Mouse (Mus musculus): ENCODE measurements around the gene March6.

The March6 gene

DNA sequence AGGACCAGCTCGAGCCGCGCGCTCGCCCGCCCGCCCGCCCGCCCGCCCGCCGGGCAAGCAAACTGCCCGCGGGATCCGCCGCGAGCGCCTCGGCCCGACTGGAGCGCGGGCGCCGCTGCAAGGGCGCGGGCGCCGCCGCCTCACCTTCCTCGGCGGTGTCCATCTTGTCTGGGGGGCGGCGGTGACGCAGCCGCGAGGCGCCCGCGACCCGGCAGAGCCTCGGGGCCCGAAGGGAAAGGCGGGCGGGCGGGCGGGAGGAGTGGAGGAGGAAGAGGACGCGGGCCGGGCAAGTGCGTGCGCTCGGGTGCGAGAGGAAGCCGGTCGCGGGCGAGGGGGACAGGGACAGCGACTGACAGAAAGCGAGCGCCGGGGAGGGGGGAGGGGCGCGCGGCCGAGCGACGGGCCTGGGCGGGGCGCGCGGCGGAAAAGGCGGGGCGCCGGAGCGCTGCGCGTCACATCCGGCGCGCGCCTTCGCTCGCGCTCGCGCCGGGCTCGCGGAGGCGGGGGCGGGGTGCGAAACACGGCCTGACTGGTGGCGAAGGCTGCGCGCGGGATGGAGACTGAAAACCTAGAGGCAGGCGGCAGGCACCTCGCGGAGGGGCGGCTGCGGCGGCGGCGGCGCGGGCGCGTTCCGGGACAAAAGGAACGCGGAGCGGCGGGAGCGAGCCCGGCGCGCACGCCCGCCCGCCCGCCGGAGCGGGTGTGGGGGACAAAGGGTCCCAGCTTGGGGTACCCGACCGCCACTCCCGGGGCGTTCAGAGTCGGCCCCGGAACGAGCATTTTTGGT is at the start of gene March6:
Gene March6, minus strand, starts transcription at position 395 of the 787 bp plus-strand sequence.
- DNase-seq (ENCODE audit: low spot score) = peak; percentile 93

DNA sequence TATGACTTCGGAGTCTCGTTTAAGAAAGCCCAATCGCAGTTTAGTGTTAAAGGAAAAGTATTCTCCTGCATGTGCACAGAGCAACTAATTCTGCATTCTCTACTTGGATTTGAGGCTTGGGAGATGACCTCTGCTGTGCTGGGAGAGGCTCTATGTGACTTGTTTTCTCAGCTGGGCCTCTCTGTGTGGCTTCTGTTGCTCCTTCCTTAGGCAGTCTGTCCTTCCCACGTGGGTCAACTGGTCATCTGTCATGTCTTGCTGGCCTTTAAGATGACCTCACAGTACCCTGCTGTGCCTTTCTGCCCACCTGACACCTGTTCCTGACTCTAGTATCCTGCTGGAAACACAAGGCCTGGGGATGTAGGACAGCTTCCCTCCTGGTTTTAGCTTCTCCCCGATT is 45.2 kb upstream of the March6 start:
- no peak for DNase-seq (ENCODE audit: low spot score)

DNA sequence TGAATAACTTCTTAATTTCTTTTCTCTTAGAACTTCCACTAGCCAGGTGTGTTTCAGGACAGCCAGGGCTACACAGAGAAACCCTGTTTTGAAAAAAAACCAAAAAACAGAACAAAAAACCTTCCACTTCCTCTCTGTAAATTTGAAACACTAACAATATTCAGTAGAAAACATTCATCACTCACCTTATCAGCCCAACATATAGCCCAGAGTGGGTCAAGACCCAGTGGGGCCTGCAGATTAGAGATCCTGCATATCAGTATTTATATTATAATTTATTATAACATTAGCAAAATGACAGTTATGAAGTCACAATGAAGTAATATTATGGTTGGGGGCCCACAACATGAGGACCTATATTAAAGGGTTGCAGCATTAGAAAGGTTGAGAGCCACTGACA is 42.8 kb upstream of the March6 start:
- no peak for DNase-seq (ENCODE audit: low spot score)

DNA sequence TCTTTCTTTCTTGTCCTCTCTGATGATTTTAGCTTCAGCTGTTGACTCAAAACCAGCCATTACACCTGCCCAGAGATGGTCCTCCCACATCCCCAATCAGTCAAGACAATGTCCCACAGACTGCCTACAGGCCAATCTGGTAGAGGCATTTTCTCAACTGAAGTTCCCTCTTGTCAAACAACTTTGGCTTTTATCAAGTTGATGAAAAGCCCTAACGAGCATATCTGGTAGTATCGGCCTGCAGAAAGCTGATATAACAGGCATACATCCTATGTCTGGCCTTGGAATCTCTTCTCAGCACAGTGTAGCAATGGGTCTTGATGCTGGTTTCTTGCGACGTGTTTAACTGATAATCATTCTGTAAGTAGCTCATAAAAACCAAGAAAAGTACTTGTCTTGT is 42.4 kb upstream of the March6 start:
- DNase-seq (ENCODE audit: low spot score) = no peak

DNA sequence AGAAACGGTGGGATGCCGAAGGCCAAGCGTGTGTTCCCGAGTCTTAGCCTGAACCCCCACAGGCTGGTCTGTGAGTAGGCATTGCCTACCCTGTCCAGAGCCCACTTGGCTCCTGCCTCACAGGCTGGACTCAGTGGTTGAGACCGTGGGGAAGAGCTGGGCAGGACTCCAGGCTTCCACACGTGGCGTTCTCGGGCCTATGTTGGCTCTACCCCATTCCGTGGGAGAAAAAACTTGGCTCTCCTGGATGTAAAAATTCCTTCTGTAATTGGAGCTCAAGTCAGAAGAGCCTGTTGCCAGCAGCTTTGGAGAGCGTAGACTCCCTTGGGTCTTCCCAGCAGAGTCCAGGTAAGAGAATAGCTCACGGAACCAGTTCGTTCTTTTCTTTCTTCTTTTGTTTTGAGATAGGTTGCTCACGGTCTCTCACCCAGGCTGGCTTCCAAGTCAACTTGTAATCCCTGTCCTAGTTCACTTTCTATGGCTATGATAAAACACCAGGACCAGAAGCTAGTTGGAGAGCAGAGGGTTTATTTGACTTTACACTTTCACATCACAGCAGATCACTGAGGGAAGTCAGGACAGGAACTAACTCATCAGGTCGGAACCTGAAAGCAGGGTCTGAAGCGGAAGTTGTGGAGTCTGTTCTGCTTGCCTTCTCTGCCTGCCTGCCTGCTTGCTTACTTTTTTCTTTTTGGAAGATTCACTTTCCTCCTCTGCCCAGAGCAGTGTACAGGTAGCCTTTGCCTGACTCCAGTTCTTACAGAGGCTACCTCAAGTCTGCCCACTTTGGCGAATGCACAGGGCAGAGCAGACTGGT is 41.3 kb upstream of the March6 start:
- DNase-seq (ENCODE audit: low spot score) = no peak

DNA sequence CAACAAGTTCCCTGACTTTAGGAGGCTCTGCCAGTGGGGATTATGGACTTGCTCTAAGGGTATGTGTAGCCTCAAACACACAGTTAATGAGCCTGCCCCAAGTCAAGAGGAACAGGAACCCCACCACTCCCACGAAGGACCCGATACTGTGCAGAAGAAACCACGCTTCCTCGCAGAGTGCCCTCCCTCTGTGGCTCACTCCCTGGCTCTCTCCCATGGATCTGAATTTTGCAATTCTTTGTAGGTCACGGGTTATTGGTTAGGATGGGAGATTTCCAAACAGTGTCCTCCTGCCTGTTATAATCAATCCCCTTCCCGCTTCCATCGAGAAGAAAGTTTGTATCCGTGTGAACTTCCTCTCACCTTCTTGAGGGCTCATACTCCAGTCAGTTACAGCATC is 40.1 kb upstream of the March6 start:
- no peak for DNase-seq (ENCODE audit: low spot score)

DNA sequence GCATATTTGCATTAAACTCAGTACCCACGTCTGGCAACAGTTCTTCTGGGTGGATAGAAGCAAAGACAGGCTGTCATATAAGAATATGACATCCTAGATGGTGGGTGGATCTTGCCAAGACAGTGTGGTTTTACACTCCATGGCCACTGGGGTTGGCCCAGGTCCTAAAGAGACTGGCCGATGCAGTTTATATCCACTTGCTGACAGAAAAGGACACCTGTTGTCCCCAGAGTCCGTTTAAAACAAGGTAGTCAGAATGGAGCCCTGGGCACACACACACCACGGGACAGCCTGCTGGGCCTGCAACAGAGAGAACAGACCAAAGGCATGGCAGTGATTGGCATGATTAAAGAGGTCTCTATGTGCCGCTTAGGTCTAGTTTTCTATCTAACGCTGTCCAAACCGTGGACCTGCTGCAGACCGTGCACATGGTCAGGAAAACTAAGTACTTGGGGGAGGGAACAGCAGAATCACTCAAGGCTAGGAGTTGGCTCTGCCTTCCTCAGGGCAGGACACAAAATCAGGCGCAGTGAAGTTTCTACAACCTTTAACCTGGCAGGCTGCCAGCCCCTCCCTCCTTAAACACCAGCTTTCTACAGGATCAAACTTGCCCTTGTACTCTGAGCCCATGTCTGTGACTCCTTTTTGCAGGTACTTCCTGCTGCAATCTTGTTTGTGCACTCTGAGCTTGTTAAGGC is 38.6 kb upstream of the March6 start:
- no peak for DNase-seq (ENCODE audit: low spot score)

DNA sequence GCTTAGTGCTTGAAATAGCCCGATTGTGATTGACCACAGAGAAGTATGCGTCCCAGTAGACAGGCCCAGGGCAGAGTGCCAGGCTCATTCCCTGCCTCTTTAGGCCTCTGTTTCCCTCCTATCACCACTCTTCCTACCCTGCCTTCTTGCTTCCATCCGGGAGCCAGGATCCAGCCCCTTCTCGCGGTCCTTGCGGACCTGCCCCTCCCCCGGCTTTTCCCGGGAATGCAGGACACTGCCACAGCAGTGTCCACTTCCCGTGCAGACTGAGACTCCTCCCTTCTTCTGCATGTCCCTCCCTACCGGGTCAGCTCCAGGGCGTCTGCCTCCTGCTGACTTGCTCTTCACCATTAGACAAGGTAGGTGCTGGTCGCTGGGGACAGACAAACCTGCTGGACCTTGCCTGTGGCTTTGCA is 37.7 kb upstream of the March6 start:
- DNase-seq (ENCODE audit: low spot score) = no peak

DNA sequence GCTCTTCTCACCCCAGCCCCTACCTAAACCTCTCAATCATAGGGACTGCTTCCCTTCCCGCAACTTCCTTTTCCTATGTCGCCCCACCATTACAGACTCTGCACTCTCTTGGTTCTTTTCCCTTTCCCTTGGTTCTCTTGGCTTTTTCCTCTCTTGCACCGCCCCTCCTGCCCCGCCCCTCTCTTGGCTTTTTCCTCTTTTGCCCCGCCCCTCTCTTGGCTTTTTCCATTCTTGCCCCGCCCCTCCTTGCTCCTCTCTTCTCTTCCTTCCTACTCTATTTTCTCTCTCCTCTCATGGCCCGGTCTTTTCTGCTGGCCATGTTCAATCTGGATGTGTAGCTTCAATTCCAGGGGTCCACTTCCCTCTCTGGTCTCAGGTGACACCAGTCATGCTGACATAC is 36.6 kb upstream of the March6 start:
- no peak for DNase-seq (ENCODE audit: low spot score)

DNA sequence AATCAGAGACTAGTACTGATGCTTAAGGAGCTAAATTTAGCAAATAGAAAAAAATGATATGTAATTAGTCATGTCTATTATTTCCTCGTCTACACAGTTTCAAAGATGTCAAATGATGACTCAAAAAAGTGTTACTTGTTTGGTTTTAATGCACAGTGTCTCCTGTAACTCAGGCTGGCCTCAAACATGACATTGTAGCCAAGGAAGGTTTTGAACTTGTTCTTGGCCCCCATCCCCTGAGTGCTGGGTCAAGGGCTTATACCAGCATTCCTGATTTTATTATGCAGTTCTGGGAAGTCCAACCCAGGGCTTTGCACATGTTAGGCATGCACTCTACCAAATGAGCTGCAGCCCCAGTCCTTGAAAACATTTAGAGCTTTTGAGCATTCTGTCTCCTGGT is 34.9 kb upstream of the March6 start:
- no peak for DNase-seq (ENCODE audit: low spot score)

DNA sequence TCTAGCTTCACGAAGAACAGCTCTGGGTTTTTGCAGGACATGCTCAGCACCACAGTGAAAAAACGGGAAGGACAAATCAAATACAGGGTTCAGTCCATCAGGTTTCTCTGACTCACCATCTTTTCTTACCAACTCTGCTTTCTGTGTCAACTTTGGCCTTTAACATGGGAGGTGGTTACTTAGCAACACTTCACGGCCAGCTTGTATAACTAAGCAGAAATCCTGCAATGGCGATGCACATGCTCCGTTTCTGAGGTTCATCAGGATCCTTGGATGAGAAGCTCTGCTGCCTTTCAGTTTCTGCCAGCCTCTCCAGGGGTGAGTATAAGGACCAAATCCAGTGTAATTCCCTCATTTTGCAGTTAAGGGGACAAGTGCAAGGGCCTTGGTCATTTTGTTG is 34.3 kb upstream of the March6 start, which contains the start of gene Cmbl:
Gene Cmbl, plus strand, starts transcription at position 206 of the 400 bp plus-strand sequence.
- DNase-seq (ENCODE audit: low spot score) = no peak

DNA sequence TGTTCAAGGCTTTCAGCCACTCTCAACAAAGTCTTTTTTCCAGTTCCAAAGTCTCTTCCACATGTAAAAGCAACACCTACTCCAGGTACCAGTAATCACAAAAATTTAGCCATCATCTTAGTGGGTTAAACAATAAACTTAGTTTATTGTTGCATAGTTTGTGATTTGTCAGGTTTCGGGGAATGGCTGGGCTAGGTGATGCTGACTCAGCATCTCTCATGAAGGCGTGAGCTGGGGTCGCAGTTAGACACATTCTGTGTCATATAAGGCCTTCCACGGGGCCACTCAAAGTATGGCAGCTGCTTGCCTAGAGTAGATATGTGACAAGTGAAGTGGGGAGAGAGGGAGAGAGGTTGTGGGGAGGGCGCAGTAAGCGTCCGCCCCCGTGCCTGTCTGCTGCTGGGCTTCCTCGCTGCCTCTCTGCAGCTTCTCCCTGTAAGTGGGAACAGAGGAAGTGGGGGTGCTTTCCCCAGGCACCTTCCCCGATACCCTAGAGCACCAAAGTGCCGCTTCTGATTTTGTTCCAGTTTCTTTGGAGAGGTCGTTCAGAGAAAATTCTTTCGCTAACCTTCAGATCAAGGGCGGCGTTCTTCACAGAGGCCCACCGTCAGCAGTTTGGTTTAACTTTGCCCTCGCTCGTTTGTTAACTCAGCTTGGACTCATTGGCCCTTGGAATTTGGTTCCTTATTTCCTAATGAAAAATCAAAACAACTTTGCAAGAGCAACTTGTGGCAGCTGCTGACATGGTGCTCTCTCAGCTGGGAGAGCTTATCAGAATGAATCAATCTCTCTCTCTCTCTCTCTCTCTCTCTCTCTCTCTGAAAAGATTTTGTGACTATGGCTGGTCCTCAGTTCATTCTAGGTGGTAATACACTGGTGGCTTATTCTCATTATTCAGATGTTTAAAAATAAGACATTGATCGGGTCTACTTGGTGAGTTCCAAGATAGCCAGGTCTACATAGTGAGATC is 33.0 kb upstream of the March6 start:
- DNase-seq (ENCODE audit: low spot score) = no peak

DNA sequence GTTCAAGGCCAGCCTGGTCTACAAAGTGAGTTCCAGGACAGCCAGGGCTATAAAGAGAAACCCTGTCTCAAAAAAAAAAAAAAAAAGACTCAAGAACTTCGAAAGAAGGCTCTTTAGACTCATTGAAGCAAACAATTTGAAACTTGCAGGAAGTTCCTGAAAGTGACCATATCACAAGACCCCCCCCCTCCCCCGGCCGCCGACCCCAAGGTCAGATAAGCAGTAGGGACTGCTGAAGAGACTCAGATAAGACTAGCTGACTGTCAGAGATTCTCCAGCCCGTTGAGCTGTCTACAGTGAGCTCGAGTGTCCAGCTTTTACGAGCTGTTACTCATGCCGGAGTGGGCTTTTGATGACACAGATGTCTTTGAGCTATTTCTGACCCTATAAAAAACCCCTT is 32.0 kb upstream of the March6 start:
- DNase-seq (ENCODE audit: low spot score) = no peak

DNA sequence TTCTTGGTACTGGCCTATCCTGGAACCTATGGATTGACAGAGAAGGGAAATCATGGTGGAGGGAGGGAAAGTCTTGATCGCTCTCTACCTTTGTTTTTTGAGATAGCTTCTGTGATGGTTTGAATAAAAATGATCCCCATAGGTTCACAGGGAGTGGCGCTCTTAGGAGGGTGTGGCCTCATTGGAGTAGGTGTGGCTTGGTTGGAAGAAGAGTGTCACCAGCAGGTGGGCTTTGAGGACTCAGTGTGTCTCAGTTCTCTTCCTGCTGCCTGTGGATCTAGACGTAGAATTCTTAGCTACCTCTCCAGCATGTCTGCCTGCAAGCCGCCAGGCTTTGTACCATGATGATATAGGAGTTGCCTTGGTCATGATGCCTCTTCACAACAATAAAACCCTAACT is 31.1 kb upstream of the March6 start:
- DNase-seq (ENCODE audit: low spot score) = no peak

DNA sequence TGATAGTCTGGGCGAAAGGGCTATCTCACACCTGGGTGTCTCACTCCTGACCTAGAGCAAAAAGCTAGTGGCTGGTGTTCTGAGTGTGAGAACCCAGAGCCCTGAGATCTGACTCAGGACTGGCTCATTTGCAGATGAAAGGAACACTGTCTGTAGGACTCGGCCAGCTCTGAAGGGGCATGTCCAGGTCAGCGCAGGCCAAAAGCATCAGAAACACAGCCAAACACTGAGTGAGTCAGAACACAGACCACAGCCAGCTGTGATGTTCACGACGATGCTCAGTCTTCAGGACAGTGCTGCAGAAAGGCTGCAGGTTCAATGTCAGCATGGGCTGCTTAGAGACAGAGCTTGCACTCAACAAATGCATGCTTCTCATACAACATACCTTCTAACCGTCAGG is 30.5 kb upstream of the March6 start:
- no peak for DNase-seq (ENCODE audit: low spot score)

DNA sequence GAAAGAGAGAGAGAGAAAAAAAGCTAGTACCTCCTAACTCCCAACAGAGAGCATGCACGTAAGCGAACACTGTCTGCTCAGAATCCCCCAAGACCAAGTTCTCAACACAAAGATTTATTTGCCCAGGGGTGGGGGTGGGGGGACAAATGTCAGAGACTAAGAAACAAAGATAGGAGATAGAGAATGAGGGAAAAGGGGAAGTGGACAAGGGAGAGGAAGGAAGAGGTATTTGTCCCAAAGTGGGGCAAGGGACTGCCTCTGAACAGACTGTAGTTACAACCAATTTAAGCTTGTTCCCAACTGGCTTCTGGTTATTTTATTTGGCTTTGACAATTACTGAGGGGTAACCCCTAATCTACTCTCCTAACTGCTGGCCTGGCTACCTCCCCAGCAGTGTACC is 24.0 kb upstream of the March6 start:
- DNase-seq (ENCODE audit: low spot score) = no peak

DNA sequence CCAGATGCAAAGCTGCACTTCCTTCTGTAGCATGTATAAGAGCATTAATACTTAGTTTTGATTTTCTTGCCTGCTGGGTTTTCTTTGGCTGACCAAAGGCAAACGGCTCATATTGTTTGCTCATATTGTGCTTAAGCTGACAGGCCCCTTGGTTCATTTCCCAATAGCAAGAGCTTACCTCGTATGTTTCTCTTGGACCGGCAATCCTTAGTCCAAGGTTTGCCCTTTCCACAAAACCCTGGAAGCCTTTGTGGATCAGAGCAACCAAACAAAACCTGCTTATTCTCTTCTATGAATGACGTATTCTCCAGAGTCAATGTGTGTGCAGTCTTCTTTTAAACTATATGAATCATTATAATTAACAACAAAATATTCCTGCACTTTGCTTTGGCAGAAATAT is 19.5 kb upstream of the March6 start:
- DNase-seq (ENCODE audit: low spot score) = no peak

DNA sequence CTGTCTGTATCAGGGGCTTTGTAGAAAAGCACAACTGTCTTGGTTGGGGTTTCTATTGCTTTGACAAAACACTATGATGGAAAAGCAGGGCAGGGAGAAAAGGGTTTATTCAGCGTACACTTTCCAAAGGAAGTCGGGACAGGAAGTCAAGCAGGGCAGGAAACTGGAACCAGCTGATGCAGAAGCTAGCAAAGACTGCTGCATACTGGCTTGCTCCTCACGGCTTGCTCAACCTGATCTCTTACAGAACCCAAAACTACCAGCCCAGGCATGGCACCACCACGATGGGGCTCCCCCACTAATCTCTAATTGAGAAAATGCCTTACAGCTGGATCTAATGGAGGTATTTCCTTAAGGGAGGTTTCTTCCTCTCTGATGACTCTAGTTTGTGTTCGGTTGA is 16.6 kb upstream of the March6 start:
- no peak for DNase-seq (ENCODE audit: low spot score)

DNA sequence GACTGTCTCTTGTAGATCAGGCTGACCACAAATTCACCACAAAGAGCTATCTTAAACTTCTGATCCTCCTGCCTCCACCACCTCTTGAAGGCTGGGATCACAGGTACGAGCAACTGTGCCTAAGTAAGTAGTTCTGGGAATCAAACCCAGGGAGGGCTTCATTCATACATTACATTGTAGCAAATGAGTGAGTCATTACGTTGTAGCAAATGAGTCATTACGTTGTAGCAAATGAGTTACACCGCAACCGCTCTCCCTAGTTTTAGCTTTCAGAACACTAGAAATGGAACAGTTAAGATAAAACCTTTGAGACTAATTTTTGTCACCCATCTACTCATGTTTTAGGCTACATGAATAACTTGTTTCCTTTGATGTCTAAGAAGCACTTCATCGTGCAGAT is 15.4 kb upstream of the March6 start:
- DNase-seq (ENCODE audit: low spot score) = no peak

DNA sequence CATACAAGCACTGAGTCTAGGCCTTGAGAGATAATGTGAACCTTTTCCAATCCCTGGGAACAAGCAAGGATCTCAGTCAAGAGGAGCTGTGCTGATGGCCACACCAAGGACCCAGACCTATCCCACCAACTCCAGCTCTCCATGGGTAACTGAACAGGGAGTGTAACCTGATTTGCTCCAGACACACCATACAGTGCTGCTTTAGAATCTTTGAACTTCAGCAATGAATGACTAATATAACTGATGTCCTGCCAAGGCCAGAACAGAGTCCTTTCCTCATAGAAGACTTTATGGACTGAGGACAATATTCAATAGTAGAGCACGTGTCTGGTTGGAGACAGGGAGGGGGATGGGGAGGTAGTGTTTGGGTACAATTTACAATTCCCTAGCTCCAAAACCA is 14.2 kb upstream of the March6 start:
- DNase-seq (ENCODE audit: low spot score) = no peak

DNA sequence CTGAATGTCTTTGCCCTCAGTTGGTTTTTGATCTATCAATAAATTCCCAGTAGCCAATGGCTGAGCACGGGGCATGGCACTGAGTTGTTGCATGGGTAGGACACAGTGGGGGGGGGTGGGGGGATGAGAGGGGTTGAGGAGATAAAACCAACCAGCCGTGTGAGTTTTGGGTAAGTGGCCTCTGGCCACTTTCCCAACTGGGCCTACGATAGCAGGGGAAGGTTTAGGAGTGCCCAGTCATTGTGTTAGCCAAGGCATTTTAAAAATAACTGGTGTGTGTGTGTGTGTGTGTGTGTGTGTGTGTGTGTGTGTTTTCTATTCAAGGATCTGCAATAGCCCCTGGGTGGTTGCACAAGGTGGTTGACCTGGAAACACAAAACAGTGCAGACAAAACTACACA is 12.4 kb upstream of the March6 start:
- DNase-seq (ENCODE audit: low spot score) = no peak
